Mouse (Mus musculus): ENCODE data around the gene Gpr143.
"Not testable (repeated sequence)": the region's sequence is repeated elsewhere in the genome, so short reads cannot be mapped to it uniquely, and the experiment has no call there.

Gene Gpr143

GRCm38 (mm10) chrX:152781720-152782403 is at the start of gene Gpr143:
TSS of gene Gpr143 (plus strand) at chrX:152781921.
- no peak for DNase-seq (ENCODE audit: low read depth in 2 of 2, low spot score in 2 of 2)

GRCm38 (mm10) chrX:152735283-152735682 is 46.4 kb upstream of the Gpr143 start:
- no peak for DNase-seq (ENCODE audit: low read depth in 2 of 2, low spot score in 2 of 2)

GRCm38 (mm10) chrX:152738191-152738590 is 43.5 kb upstream of the Gpr143 start:
- DNase-seq (ENCODE audit: low read depth in 2 of 2, low spot score in 2 of 2): no peak

GRCm38 (mm10) chrX:152738759-152739368 is 42.9 kb upstream of the Gpr143 start:
- DNase-seq (ENCODE audit: low read depth in 2 of 2, low spot score in 2 of 2): no peak

GRCm38 (mm10) chrX:152743642-152744041 is 38.1 kb upstream of the Gpr143 start:
- DNase-seq (ENCODE audit: low read depth in 2 of 2, low spot score in 2 of 2): no peak

- DNase-seq (ENCODE audit: low read depth in 2 of 2, low spot score in 2 of 2): no peak
Observed at GRCm38 (mm10) chrX:152745925-152746324, 35.8 kb upstream of the Gpr143 start.

- DNase-seq (ENCODE audit: low read depth in 2 of 2, low spot score in 2 of 2): no peak
Observed at GRCm38 (mm10) chrX:152755819-152756218, 25.9 kb upstream of the Gpr143 start.

- no peak for DNase-seq (ENCODE audit: low read depth in 2 of 2, low spot score in 2 of 2)
Observed at GRCm38 (mm10) chrX:152756293-152756692, 25.4 kb upstream of the Gpr143 start.

- DNase-seq (ENCODE audit: low read depth in 2 of 2, low spot score in 2 of 2): no peak
Observed at GRCm38 (mm10) chrX:152762437-152762836, 19.3 kb upstream of the Gpr143 start.

GRCm38 (mm10) chrX:152762855-152763254 is 18.9 kb upstream of the Gpr143 start:
- DNase-seq (ENCODE audit: low read depth in 2 of 2, low spot score in 2 of 2): no peak

- no peak for DNase-seq (ENCODE audit: low read depth in 2 of 2, low spot score in 2 of 2)
Observed at GRCm38 (mm10) chrX:152764171-152764570, 17.6 kb upstream of the Gpr143 start.

- DNase-seq (ENCODE audit: low read depth in 2 of 2, low spot score in 2 of 2): no peak
Observed at GRCm38 (mm10) chrX:152768891-152769599, 12.7 kb upstream of the Gpr143 start, which contains the start of gene Shroom2. TSS of gene Shroom2 (minus strand) at chrX:152769465.

- DNase-seq (ENCODE audit: low read depth in 2 of 2, low spot score in 2 of 2): no peak
Observed at GRCm38 (mm10) chrX:152769600-152770157, 12.0 kb upstream of the Gpr143 start.

GRCm38 (mm10) chrX:152788129-152788528 is 6.4 kb downstream of the Gpr143 start:
- DNase-seq (ENCODE audit: low read depth in 2 of 2, low spot score in 2 of 2): no peak

- no peak for DNase-seq (ENCODE audit: low read depth in 2 of 2, low spot score in 2 of 2)
Observed at GRCm38 (mm10) chrX:152788611-152789010, 6.9 kb downstream of the Gpr143 start.

GRCm38 (mm10) chrX:152805317-152805716 is 23.6 kb downstream of the Gpr143 start:
- DNase-seq (ENCODE audit: low read depth in 2 of 2, low spot score in 2 of 2): no peak

- no peak for DNase-seq (ENCODE audit: low read depth in 2 of 2, low spot score in 2 of 2)
Observed at GRCm38 (mm10) chrX:152813339-152813738, 31.6 kb downstream of the Gpr143 start.

- DNase-seq (ENCODE audit: low read depth in 2 of 2, low spot score in 2 of 2): no peak
Observed at GRCm38 (mm10) chrX:152818996-152819395, 37.3 kb downstream of the Gpr143 start.

GRCm38 (mm10) chrX:152831003-152831550 is 49.4 kb downstream of the Gpr143 start:
- DNase-seq (ENCODE audit: low read depth in 2 of 2, low spot score in 2 of 2): not testable (repeated sequence)

GRCm38 (mm10) chrX:152834940-152835339 is 53.2 kb downstream of the Gpr143 start:
- not testable (repeated sequence) for DNase-seq (ENCODE audit: low read depth in 2 of 2, low spot score in 2 of 2)

GRCm38 (mm10) chrX:152855076-152855772 is 73.5 kb downstream of the Gpr143 start:
- no peak for DNase-seq (ENCODE audit: low read depth in 2 of 2, low spot score in 2 of 2)
